Mouse (Mus musculus): ENCODE measurements around the gene Defb20. TPM values are rescaled to one million over a fixed set of nuclear protein-coding genes. Genes with fewer than 3 reads are reported as not detected.

Defb20 gene
- polyA plus RNA-seq, 2 experiments: not detected

DNA sequence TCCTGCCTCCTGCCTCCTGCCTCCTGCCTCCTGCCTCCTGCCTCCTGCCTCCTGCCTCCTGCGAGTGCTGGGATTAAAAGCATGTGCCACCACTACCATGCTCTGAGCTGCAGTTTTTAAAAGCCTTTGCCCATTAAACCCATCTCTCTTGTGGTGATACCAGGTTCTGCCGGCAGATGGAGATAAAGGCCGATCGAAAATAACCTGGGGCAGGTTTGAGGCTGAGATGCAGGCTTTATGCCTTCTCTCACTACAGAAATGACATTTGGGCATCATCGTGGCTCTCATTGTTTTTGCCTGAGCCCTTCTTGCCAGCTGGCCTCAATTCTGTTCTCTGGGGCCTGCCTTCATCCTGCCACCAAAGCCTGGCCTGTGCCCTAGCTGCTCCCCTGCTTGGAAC, 26.6 kb upstream of the Defb20 start:
- Histone ChIP-seq H3K4me2 (replicated peaks; ENCODE audit: low read depth, low read length, severe bottlenecking) (no peak overlapping the region), H3K27me3 (ENCODE audit: control insufficient read depth, insufficient read depth, low read length) (no peaks in the 10 kb centered on the region), H3K9me3 (ENCODE audit: control insufficient read depth, low read length) (no peaks in the 10 kb centered on the region), H3K4me1 (ENCODE audit: control insufficient read depth, insufficient read depth, low read length) (no peaks in the 10 kb centered on the region), H3K9ac (ENCODE audit: low read depth, low read length, severe bottlenecking) (no peak overlapping the region), H3K36me3 (ENCODE audit: control insufficient read depth, insufficient read depth, low read length) (no peaks in the 10 kb centered on the region), H3K4me3 (replicated peaks; ENCODE audit: low read length) (no peak overlapping the region), H3K27ac (replicated peaks; ENCODE audit: low read depth, low read length) (no peak overlapping the region)
- TF ChIP-seq POLR2A (IDR thresholded peaks at IDR 0.05; ENCODE audit: borderline replicate concordance, extremely low read depth, insufficient read depth, insufficient read length): no peak
- ATAC-seq (ENCODE audit: low FRiP score, low read depth): no peak
- 2% methylated on average over 5 of the region's 5 CpGs for WGBS
- DNase-seq (ENCODE audit: low spot score): peak; percentile 19

DNA sequence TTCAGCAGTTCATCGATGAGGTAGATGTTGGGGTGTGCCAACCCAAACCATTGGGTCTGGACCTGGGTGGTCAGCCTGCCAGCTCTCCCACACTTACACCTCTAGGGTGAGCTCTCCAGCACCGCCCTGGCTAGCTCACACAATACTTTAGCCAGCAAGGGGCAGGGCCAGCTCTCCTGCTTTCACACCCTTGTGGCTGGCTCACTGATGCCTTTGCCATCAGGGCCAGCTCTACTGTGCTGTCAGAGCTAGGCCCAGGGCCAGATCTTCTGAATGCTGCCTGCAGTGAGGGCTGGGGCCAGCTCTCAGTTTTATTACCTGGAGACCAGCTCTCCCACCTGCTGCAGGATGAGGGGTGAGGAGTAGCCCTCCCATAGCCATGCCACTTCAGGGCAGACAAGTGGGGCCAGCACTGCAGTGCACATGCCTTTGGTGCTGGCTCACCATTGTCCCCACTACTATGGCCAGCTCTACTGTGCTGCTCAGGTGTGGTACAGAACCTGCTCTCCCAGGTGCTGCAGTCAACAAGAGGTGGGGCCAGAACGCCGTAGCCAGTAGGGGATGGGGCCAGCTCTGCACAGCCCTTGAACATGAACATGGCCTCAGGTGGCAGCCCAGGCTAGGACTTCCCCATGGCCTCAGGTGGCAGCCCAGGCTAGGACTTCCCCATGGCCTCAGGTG, 24.6 kb upstream of the Defb20 start:
- Histone ChIP-seq H3K9ac (ENCODE audit: low read depth, low read length, severe bottlenecking) (no peak overlapping the region), H3K4me1 (ENCODE audit: control insufficient read depth, insufficient read depth, low read length) (no peaks in the 10 kb centered on the region), H3K27me3 (ENCODE audit: control insufficient read depth, insufficient read depth, low read length) (no peaks in the 10 kb centered on the region), H3K36me3 (ENCODE audit: control insufficient read depth, insufficient read depth, low read length) (no peaks in the 10 kb centered on the region), H3K27ac (replicated peaks; ENCODE audit: low read depth, low read length) (no peak overlapping the region), H3K9me3 (ENCODE audit: control insufficient read depth, low read length) (no peaks in the 10 kb centered on the region), H3K4me2 (replicated peaks; ENCODE audit: low read depth, low read length, severe bottlenecking) (no peak overlapping the region), H3K4me3 (replicated peaks; ENCODE audit: low read length) (no peak overlapping the region)
- TF ChIP-seq POLR2A (IDR thresholded peaks at IDR 0.05; ENCODE audit: borderline replicate concordance, extremely low read depth, insufficient read depth, insufficient read length): no peak
- WGBS: 70% methylated on average over 4 of the region's 4 CpGs
- ATAC-seq (ENCODE audit: low FRiP score, low read depth) (no peak), DNase-seq (ENCODE audit: low spot score) (no peak)

- H3K9me3 ChIP-seq (ENCODE audit: control insufficient read depth, low read length): no peaks in the 10 kb centered on the region
- H3K9ac ChIP-seq (ENCODE audit: low read depth, low read length, severe bottlenecking): no peak overlapping the region
- no peak for TF ChIP-seq POLR2A (IDR thresholded peaks at IDR 0.05; ENCODE audit: borderline replicate concordance, extremely low read depth, insufficient read depth, insufficient read length)
- ATAC-seq (ENCODE audit: low FRiP score, low read depth) (no peak), DNase-seq (ENCODE audit: low spot score) (no peak)
- H3K27ac ChIP-seq (replicated peaks; ENCODE audit: low read depth, low read length): no peak overlapping the region
- H3K4me1 ChIP-seq (ENCODE audit: control insufficient read depth, insufficient read depth, low read length): peaks cover 8% of the 10 kb centered on the region
- H3K27me3 ChIP-seq (ENCODE audit: control insufficient read depth, insufficient read depth, low read length): no peaks in the 10 kb centered on the region
- H3K4me3 ChIP-seq (replicated peaks; ENCODE audit: low read length): no peak overlapping the region
- H3K4me2 ChIP-seq (replicated peaks; ENCODE audit: low read depth, low read length, severe bottlenecking): no peak overlapping the region
- no peaks in the 10 kb centered on the region for H3K36me3 ChIP-seq (ENCODE audit: control insufficient read depth, insufficient read depth, low read length)
- WGBS: 41% methylated on average over 13 of the region's 13 CpGs
These were observed 17.6 kb upstream of the Defb20 start for GRCm38 (mm10) chr2:152459241-152459640.

DNA sequence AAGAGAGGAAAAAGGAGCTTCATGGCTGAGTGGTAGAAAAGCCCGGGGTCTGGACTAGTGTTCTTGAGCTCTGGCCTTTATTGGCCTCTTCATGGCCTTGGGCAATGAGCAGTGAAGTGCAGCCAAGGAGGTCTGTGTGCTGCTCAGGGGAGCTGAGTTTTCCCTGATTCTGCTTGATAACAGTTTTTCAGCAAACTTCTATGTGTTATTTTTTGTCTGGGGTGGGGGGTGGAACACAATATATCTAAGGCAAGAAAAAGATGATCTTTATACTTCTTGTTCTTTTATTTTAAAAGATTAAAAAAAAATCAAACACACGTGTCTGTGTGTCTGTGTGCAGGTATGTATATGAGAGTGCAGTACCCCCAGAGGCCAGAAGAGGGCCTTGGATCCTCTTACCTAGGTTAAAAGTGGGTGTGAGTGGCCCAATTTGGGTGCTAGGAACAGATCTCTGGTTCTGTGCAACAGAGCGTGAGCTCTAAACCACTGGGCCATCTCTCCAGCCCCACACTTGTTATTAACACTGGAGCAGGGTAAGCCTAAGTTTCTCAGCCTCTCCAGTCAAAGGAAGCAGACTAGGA, 12.2 kb upstream of the Defb20 start, which contains the start of gene Defb23:
Gene Defb23 (minus strand): TSS at position 51 of the 581 bp plus-strand sequence.
- H3K27ac ChIP-seq (replicated peaks; ENCODE audit: low read depth, low read length): no peak within 1 kb of the TSS
- no peaks in the 10 kb centered on the region for H3K4me1 ChIP-seq (ENCODE audit: control insufficient read depth, insufficient read depth, low read length)

DNA sequence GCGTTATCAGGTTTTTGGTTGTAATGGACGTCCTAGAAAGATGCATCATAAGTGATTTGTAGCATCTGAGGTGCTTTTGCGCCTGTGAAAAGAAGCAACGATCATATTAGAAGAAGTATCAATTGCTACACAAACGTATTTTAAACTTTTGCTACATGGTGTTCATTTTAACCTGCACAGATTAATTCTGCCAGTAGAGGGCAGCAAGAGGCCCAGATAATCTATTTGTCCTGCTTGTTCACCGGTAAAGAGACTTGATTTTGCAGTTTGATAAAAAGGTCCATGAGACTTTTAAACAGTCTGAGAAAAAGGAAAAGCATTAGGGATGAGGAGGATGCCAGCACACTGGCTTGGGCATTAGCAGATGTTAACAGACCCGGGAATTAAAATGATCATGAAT, 5.9 kb upstream of the Defb20 start:
- H3K27me3 ChIP-seq (ENCODE audit: control insufficient read depth, insufficient read depth, low read length): no peaks in the 10 kb centered on the region
- no peaks in the 10 kb centered on the region for H3K9me3 ChIP-seq (ENCODE audit: control insufficient read depth, low read length)
- ATAC-seq (ENCODE audit: low FRiP score, low read depth): no peak
- no peaks in the 10 kb centered on the region for H3K4me1 ChIP-seq (ENCODE audit: control insufficient read depth, insufficient read depth, low read length)
- no peak overlapping the region for H3K4me3 ChIP-seq (replicated peaks; ENCODE audit: low read length)
- no peak overlapping the region for H3K4me2 ChIP-seq (replicated peaks; ENCODE audit: low read depth, low read length, severe bottlenecking)
- H3K27ac ChIP-seq (replicated peaks; ENCODE audit: low read depth, low read length): no peak overlapping the region
- TF ChIP-seq POLR2A (IDR thresholded peaks at IDR 0.05; ENCODE audit: borderline replicate concordance, extremely low read depth, insufficient read depth, insufficient read length): no peak
- no peak overlapping the region for H3K9ac ChIP-seq (ENCODE audit: low read depth, low read length, severe bottlenecking)
- no peaks in the 10 kb centered on the region for H3K36me3 ChIP-seq (ENCODE audit: control insufficient read depth, insufficient read depth, low read length)
- DNase-seq (ENCODE audit: low spot score): peak; percentile 70
- 26% methylated on average over 7 of the region's 7 CpGs for WGBS

More for the DNA sequence above, 12.2 kb upstream of the Defb20 start, which contains the start of gene Defb23:
- Histone ChIP-seq H3K36me3 (ENCODE audit: control insufficient read depth, insufficient read depth, low read length) (no peaks in the 10 kb centered on the region), H3K9me3 (ENCODE audit: control insufficient read depth, low read length) (no peaks in the 10 kb centered on the region), H3K9ac (ENCODE audit: low read depth, low read length, severe bottlenecking) (no peak within 1 kb of the TSS), H3K4me3 (replicated peaks; ENCODE audit: low read length) (no peak within 1 kb of the TSS), H3K4me2 (replicated peaks; ENCODE audit: low read depth, low read length, severe bottlenecking) (no peak within 1 kb of the TSS), H3K27me3 (ENCODE audit: control insufficient read depth, insufficient read depth, low read length) (no peaks in the 10 kb centered on the region)
- DNase-seq (ENCODE audit: low spot score) (no peak), ATAC-seq (ENCODE audit: low FRiP score, low read depth) (no peak)
- 88% methylated on average over 3 of the region's 3 CpGs for WGBS
- no peak for TF ChIP-seq POLR2A (IDR thresholded peaks at IDR 0.05; ENCODE audit: borderline replicate concordance, extremely low read depth, insufficient read depth, insufficient read length)

Data from limb, embryonic 14.5 days (tissue).